Mouse (Mus musculus) kidney, adult 18-20 months (tissue): Measurements from ENCODE around the gene Cdyl.

Source experiments
- DNase-seq: peaks from one replicate; pipeline ENCODE4 v3.0.0; 2021

Cdyl gene

GRCm38 (mm10) chr13:35764559-35764958 is 104.9 kb downstream of the Cdyl start:
- no peak for DNase-seq

- no peak for DNase-seq
These were observed 106.2 kb downstream of the Cdyl start for GRCm38 (mm10) chr13:35765817-35766216.

- no peak for DNase-seq
These were observed 110.0 kb downstream of the Cdyl start for GRCm38 (mm10) chr13:35769673-35770072.

DNA sequence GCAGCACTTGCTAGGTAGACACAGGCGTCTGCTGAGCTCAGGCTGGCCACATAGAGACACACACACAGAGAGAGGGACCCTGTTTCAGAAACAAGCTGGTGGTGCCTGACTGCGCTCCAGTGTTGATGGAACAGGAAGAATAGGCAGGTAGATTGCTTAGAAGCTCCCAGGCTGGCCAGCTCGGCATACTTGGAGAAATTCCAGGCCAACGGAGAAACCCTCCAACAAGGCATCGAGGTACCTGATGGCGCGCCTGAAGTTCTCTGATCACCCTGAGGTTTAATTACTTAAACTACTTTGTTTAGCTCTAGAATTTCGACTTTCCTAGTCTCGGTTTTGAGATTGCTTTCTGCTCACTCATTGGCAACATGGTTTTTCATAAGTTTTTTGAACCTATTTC is 110.8 kb downstream of the Cdyl start:
- DNase-seq: no peak

DNA sequence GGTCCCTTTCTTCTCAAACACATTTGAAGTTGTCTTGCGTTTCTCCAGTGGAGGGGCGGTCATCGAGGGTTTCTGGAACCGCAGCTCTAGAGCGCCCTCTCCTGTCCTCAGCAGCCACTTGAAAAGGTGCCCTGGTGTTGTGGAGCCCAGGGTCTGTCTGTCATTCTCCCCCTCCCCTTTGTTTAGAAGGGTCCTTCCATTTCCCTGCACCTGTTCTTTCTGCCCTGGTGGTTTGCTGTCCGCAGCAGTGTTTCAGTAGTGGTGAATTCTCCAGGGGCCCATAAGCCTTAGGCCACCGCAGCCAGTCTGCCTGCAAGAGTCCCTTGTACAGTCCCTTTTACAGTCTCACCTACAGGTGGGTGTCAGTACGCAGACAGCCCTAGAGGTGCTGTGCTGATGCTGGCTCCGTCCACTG is 112.3 kb downstream of the Cdyl start:
- DNase-seq: peak; percentile 18

DNA sequence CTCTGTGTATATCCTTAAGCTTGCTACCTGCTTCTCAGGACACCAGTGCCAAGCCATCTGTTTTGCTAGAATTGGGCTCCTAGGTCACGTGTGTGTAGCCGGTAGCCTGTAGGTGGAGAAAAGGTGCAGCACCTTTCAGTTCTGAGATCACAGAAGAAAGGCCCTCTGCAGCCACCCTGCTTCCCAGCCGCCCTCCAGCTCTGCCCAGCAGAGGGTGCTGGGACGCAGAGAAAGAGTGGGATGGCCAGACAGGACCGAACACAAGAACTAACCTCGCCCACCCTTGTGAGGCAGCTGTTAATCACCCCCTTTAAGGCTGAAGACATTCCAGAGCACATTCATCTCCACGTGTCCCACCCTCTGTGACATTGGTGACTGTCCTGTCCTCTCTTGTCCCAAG is 114.1 kb downstream of the Cdyl start:
- peak; percentile 26 for DNase-seq

GRCm38 (mm10) chr13:35776123-35776522 is 116.5 kb downstream of the Cdyl start:
- DNase-seq: no peak

DNA sequence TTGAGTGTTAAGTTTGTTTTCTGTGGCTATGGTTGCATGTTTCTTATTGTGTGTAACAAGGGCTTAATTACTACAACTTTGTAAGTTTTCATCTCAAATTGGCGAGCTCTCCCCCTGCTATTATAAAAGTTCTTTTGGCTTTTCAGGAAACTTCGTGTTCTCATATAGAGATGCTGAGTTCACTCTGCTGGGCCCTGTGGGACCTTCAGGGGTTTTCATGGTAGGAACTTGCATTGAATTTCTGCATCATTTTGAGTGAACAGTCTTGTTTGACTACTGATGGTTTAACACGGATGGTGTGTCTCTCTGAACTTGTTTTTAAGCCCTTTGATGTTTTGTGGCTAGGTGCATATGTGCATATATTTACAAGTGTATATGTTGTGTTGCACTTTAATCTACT is 121.1 kb downstream of the Cdyl start:
- DNase-seq: no peak

GRCm38 (mm10) chr13:35781755-35782154 is 122.1 kb downstream of the Cdyl start:
- no peak for DNase-seq

DNA sequence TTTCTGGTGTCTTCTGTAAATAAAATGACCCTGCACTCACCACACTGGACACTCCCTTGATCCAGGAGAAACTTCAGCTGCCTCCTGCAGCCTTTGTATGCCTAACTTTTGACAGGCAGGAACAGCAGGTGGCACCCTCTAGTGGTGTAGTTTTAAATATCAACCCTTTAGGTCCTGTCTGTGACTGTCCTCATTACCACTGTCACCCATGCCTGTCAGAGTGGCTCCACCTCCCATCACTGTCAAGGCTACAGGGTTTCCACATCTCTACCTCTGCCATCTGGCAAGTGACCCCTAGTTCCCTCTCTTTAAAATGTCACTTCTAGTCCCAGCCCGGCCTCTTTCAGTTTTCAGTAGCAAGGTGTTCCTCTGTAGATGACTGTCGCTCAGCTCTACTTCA is 123.3 kb downstream of the Cdyl start:
- peak; percentile 48 for DNase-seq

DNA sequence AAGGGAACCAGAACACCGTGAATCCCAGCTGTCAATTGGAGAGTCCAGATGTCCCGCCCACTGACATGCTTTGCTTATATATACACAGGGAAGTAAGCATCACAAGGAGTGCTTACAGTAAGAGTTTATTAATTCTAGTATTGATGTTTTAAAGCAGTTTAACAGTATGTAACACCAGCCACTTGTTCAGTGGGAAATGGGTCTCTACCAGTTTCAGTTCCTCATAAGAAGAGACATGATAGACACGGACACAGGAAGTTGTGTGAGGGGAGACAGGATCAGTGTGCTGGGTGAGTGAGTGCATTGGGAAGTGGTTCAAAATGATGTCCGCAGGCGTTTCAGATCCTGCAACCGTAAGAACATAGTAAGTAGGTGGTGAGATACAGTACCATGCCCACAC is 123.9 kb downstream of the Cdyl start:
- no peak for DNase-seq

DNA sequence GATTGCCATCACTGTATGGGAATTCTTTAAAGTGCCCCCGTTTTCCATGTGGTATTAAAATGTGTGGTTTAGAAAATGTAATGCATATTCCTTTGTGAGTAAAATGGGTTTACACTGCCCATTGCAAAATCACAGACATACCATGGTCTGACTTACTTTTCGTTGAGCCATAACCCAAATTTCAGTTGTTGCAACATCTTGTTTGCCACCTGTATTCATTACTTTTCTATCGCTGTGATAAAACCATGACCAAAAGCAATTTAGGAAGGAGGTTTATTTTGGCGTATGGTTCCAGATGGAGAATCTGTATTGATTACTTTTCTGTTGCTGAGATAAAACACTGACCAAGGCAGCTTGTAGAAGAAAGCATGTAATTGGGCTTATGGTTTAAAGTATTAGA is 124.6 kb downstream of the Cdyl start:
- DNase-seq: no peak

DNA sequence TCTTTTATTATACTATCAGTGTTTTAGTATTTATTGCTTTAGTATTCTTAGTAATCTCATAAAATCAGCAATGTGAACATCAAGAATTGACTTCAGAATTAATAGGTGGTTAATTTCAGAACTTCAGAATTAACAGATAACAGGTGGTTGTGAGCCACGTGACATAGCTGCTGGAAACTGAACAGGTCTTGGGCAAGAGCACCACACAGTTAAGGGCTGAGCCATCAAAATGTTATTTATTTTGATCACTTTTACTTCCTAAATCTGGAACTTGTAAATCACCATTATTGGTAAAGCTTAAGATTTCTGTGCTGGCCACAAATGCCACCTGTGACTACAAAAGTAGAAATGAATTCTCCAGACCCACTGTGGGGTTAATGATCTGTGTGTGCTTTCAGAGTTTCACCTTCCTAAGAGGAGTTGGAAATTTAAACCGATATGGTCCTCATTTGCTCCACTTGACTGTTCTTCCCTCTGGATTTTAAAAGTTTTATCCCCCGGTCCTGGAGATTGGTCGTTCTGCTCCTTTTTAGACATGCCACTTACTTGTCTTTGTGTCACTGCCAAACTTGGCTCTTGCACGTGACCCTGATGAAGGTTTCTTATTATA is 125.8 kb downstream of the Cdyl start:
- no peak for DNase-seq

GRCm38 (mm10) chr13:35786726-35787399 is 127.2 kb downstream of the Cdyl start:
- DNase-seq: no peak

- DNase-seq: no peak
These were observed 129.9 kb downstream of the Cdyl start for GRCm38 (mm10) chr13:35789577-35789976.

GRCm38 (mm10) chr13:35790431-35790830 is 130.8 kb downstream of the Cdyl start:
- DNase-seq: no peak

DNA sequence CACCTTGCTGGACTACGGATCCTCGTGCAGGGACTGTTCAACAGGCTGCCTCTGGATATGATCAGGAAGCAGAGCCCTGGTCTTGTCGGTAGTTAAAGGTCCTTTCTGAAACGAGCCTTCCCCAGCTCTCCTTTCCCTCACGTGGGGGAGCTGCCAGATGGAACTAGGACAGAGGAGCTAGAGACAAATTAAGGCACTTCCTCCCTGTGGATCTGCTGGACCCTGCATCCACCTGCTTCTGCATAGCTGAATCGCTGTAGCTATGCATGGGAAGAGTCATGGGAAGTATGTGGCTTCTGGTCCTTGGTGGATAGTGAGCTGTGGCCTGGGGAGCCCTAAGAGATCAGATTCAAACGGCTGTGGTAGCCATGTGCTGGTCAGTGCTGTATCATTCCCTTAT is 134.7 kb downstream of the Cdyl start:
- DNase-seq: no peak

DNA sequence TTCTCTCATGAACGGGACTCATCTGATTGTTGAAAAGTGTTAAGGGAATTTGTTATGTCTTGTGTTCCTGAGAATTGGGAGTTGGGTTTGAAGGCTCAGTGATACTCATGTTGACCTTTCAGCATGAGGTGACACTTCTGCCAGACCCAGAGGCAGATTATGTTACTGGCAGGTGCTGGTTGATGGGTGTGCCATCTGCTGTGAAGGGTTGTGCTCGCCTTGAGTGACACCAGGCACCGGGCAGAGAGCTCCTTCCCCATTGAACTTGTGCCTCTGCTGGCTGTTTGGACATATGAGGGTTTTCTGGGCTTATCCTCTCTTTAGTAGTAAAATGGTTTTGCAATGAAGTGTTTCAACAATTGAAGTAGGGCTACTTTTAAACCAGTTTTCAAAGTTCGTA is 135.1 kb downstream of the Cdyl start:
- no peak for DNase-seq

GRCm38 (mm10) chr13:35795887-35796286 is 136.3 kb downstream of the Cdyl start:
- DNase-seq: no peak

GRCm38 (mm10) chr13:35796352-35796751 is 136.7 kb downstream of the Cdyl start:
- no peak for DNase-seq

DNA sequence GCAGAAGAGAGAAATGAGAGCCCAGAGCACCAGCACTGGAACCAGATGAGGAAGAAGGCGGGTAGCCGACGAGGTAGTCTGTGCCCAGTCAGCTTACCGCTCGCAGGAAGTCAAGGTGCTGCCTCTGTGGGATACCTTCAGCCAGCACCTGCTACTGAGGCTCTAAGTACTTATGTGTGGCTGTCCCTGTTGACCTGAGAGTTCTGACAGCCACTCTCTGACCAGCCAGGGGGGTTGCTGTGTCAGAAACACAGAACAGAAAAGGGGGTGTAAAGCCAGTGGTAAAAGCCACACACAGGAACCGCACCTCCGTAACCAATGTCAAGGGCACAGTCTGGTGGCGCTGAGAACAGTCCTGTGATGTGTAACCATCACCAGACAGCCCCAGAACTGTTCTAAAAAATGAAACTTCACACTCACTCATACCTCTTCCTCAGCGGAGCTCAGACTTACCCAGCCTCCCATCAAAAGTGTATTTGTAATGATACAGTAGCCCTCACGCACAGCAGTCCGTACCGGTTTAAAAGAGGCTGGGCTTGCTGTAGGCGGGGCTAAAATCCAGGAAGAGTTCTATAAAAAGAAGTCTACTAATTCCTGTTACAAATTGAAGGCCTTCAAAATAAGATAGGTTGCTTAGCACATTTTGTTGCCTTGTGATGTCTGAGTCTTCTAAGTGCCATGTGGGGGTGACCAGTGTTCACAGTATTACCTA is 138.3 kb downstream of the Cdyl start:
- DNase-seq: no peak

- no peak for DNase-seq
These were observed 139.0 kb downstream of the Cdyl start for GRCm38 (mm10) chr13:35798645-35799044.

DNA sequence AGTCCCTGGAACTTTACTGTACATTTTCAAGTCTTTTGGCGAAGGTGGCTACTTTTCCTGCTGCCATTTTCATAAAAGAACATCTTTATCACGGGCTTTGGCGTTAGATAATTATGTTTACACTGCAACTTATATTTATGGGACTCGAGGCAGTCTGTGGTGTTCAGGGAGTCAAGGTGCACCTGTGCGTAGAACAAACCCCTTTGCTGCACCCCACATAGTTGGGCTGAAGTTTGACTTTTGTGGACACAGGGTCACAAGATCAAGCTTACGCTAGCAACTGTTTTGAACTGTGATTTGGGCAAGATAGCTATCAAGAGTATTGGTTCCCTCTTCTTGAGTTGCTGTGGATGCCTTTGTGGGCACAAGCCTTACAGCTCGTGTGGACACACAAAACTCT is 140.6 kb downstream of the Cdyl start:
- no peak for DNase-seq

- DNase-seq: no peak
These were observed 146.1 kb downstream of the Cdyl start for GRCm38 (mm10) chr13:35805727-35806126.
